Mouse (Mus musculus): Measurements from ENCODE around the gene Mrs2. TPM values are rescaled to one million over a fixed set of nuclear protein-coding genes. Genes with fewer than 3 reads are reported as not detected.

The Mrs2 gene
- total RNA-seq (2014; rRNA removed): 41.8 and 42.0 TPM in 2 replicates
- polyA plus RNA-seq (2015; fragmentation: Nextera tagmentation; extraction: Ambion mirVana): 10.9 and 13.0 TPM in 2 replicates

- peak within 1 kb of the TSS; percentile 98 for H3K4me3 ChIP-seq (ENCODE audit: low read depth, low read length)
- H3K4me1 ChIP-seq (ENCODE audit: insufficient read depth, low read length): peaks cover 11% of the 10 kb centered on the region; the same call in 1 of the 2 replicates
- H3K27ac ChIP-seq (ENCODE audit: low read depth, low read length): peak within 1 kb of the TSS; percentile 79
- TF ChIP-seq CTCF (IDR thresholded peaks at IDR 0.05): no peak
- peak; percentile 93 for ATAC-seq (ENCODE audit: low FRiP score)
- DNase-seq (ENCODE audit: low spot score): peak; percentile 88
- WGBS: under 1% methylated on average over 78 of the region's 84 CpGs
- H3K27me3 ChIP-seq (ENCODE audit: insufficient read depth, low read length): no peaks in the 10 kb centered on the region
- H3K4me2 ChIP-seq (ENCODE audit: low read depth, low read length, poor library complexity, severe bottlenecking): peak within 1 kb of the TSS; percentile 80
- no peaks in the 10 kb centered on the region for H3K36me3 ChIP-seq (ENCODE audit: insufficient read depth, low read length)
- H3K9me3 ChIP-seq (ENCODE audit: low read length): no peaks in the 10 kb centered on the region
- peak within 1 kb of the TSS; percentile 90 for H3K9ac ChIP-seq (replicated peaks; ENCODE audit: low read length, poor library complexity, severe bottlenecking)
These were observed at the start of gene Mrs2 for GRCm38 (mm10) chr13:25019793-25020539. Gene Mrs2 (minus strand): TSS chr13:25020379.

- Histone ChIP-seq H3K9ac (replicated peaks; ENCODE audit: low read length, poor library complexity, severe bottlenecking) (no peak overlapping the region), H3K4me2 (ENCODE audit: low read depth, low read length, poor library complexity, severe bottlenecking) (no peak overlapping the region), H3K36me3 (ENCODE audit: insufficient read depth, low read length) (no peaks in the 10 kb centered on the region), H3K4me1 (ENCODE audit: insufficient read depth, low read length) (no peaks in the 10 kb centered on the region), H3K4me3 (ENCODE audit: low read depth, low read length) (no peak overlapping the region), H3K27ac (ENCODE audit: low read depth, low read length) (no peak overlapping the region), H3K27me3 (ENCODE audit: insufficient read depth, low read length) (no peaks in the 10 kb centered on the region), H3K9me3 (ENCODE audit: low read length) (no peaks in the 10 kb centered on the region)
- ATAC-seq (ENCODE audit: low FRiP score) (no peak), DNase-seq (ENCODE audit: low spot score) (no peak)
- WGBS: 89% methylated on average over 4 of the region's 4 CpGs
- TF ChIP-seq CTCF (IDR thresholded peaks at IDR 0.05): no peak
These were observed 49.6 kb upstream of the Mrs2 start for GRCm38 (mm10) chr13:25069765-25070164.

GRCm38 (mm10) chr13:25067183-25067582 is 47.0 kb upstream of the Mrs2 start:
- WGBS: 81% methylated on average over 4 of the region's 4 CpGs
- H3K9me3 ChIP-seq (ENCODE audit: low read length): no peaks in the 10 kb centered on the region
- no peak overlapping the region for H3K4me2 ChIP-seq (ENCODE audit: low read depth, low read length, poor library complexity, severe bottlenecking)
- no peak overlapping the region for H3K9ac ChIP-seq (replicated peaks; ENCODE audit: low read length, poor library complexity, severe bottlenecking)
- no peak overlapping the region for H3K4me3 ChIP-seq (ENCODE audit: low read depth, low read length)
- no peak for TF ChIP-seq CTCF (IDR thresholded peaks at IDR 0.05)
- DNase-seq (ENCODE audit: low spot score) (no peak), ATAC-seq (ENCODE audit: low FRiP score) (no peak)
- H3K27ac ChIP-seq (ENCODE audit: low read depth, low read length): no peak overlapping the region
- H3K4me1 ChIP-seq (ENCODE audit: insufficient read depth, low read length): no peaks in the 10 kb centered on the region
- H3K27me3 ChIP-seq (ENCODE audit: insufficient read depth, low read length): no peaks in the 10 kb centered on the region
- H3K36me3 ChIP-seq (ENCODE audit: insufficient read depth, low read length): no peaks in the 10 kb centered on the region

GRCm38 (mm10) chr13:25066659-25067058 is 46.5 kb upstream of the Mrs2 start:
- TF ChIP-seq CTCF (IDR thresholded peaks at IDR 0.05): no peak
- Histone ChIP-seq H3K4me3 (ENCODE audit: low read depth, low read length) (no peak overlapping the region), H3K9ac (replicated peaks; ENCODE audit: low read length, poor library complexity, severe bottlenecking) (no peak overlapping the region), H3K36me3 (ENCODE audit: insufficient read depth, low read length) (no peaks in the 10 kb centered on the region), H3K4me1 (ENCODE audit: insufficient read depth, low read length) (no peaks in the 10 kb centered on the region), H3K27me3 (ENCODE audit: insufficient read depth, low read length) (no peaks in the 10 kb centered on the region), H3K4me2 (ENCODE audit: low read depth, low read length, poor library complexity, severe bottlenecking) (no peak overlapping the region), H3K27ac (ENCODE audit: low read depth, low read length) (no peak overlapping the region), H3K9me3 (ENCODE audit: low read length) (no peaks in the 10 kb centered on the region)
- ATAC-seq (ENCODE audit: low FRiP score) (no peak), DNase-seq (ENCODE audit: low spot score) (no peak)
- 98% methylated on average over 2 of the region's 2 CpGs for WGBS

- Histone ChIP-seq H3K27ac (ENCODE audit: low read depth, low read length) (peak within 1 kb of the TSS; percentile 32), H3K4me2 (ENCODE audit: low read depth, low read length, poor library complexity, severe bottlenecking) (peak within 1 kb of the TSS; percentile 93), H3K4me3 (ENCODE audit: low read depth, low read length) (peak within 1 kb of the TSS; percentile 62), H3K27me3 (ENCODE audit: insufficient read depth, low read length) (no peaks in the 10 kb centered on the region), H3K4me1 (ENCODE audit: insufficient read depth, low read length) (no peaks in the 10 kb centered on the region), H3K9me3 (ENCODE audit: low read length) (no peaks in the 10 kb centered on the region), H3K9ac (replicated peaks; ENCODE audit: low read length, poor library complexity, severe bottlenecking) (peak within 1 kb of the TSS; percentile 54), H3K36me3 (ENCODE audit: insufficient read depth, low read length) (no peaks in the 10 kb centered on the region)
- ATAC-seq (ENCODE audit: low FRiP score) (peak; percentile 72), DNase-seq (ENCODE audit: low spot score) (peak; percentile 26)
- TF ChIP-seq CTCF (IDR thresholded peaks at IDR 0.05): no peak
- WGBS: 4% methylated on average over 62 of the region's 63 CpGs
These were observed 35.9 kb upstream of the Mrs2 start, which contains the start of gene Dcdc2a for GRCm38 (mm10) chr13:25055873-25056667. Gene Dcdc2a (plus strand): TSS chr13:25056004.
